Mouse (Mus musculus) forebrain, embryonic 16.5 days (tissue): ENCODE data around the gene Lactbl1. TPM values are rescaled to one million over a fixed set of nuclear protein-coding genes. Genes with fewer than 3 reads are reported as not detected.

Experiments used
- ATAC-seq: fragments of 200-750 bp; cut with Nextera tagmentation; 2 replicates; pipeline ENCODE4 v1.8.0; 2017; ENCODE audit warnings: mild to moderate bottlenecking, moderate library complexity
- H3K27ac ChIP-seq: fragments of 300-500 bp; sonication (generic); 2 replicates; pipeline ENCODE4 v1.5.1; 2014; ENCODE audit warnings: low read length, control low read depth
- H3K27me3 ChIP-seq: fragments of 300-500 bp; sonication (generic); replicated peaks from 2 replicates; pipeline ENCODE4 v1.6.1; 2014; ENCODE audit warnings: low read length; ENCODE audit not compliant: control insufficient read depth, insufficient read depth
- H3K36me3 ChIP-seq: fragments of 300-500 bp; sonication (generic); 2 replicates; pipeline ENCODE4 v1.6.1; 2014; ENCODE audit not compliant: control insufficient read depth, insufficient read depth
- H3K4me1 ChIP-seq: fragments of 300-500 bp; sonication (generic); replicated peaks from 2 replicates; pipeline ENCODE4 v1.6.1; 2014; ENCODE audit warnings: low read length; ENCODE audit not compliant: control insufficient read depth, insufficient read depth
- H3K4me2 ChIP-seq: fragments of 300-500 bp; sonication (generic); 2 replicates; pipeline ENCODE4 v1.6.1; 2014; ENCODE audit warnings: mild to moderate bottlenecking, low read length, control low read depth
- H3K4me3 ChIP-seq: fragments of 300-500 bp; sonication (generic); replicated peaks from 2 replicates; pipeline ENCODE4 v1.5.1; 2014; ENCODE audit warnings: mild to moderate bottlenecking, low read length, control low read depth
- H3K9ac ChIP-seq: fragments of 300-500 bp; sonication (generic); replicated peaks from 2 replicates; pipeline ENCODE4 v1.6.1; 2014; ENCODE audit warnings: low read depth, low read length, control low read depth
- H3K9me3 ChIP-seq: fragments of 300-500 bp; sonication (generic); 2 replicates; pipeline ENCODE4 v1.6.1; 2016; ENCODE audit warnings: low read length; ENCODE audit not compliant: control insufficient read depth
- WGBS: fragments of 180-500 bp; shearing (Covaris S2); extraction: QIAGEN DNeasy Blood & Tissue Kit; methylation state at CpG from one replicate; pipeline ENCODE4 v1.1.7; 2014; 5-methylcytosine and 5-hydroxymethylcytosine counted together
- microRNA-seq: library from miRNA; unstranded; fragments of <30 nt; microRNA quantifications from one replicate; pipeline ENCODE4, GENCODE M21; 2017
- polyA plus RNA-seq: library from polyadenylated mRNA; unstranded; fragments of >200 nt; fragmentation: Nextera tagmentation; extraction: Ambion mirVana; gene quantifications from 2 replicates; pipeline ENCODE4 v1.2.1, GENCODE M21; 2015

The Lactbl1 gene
- polyA plus RNA-seq, 1 experiment from 2014 or later, result 0.06 TPM

GRCm38 (mm10) chr4:136688113-136688512, 65.7 kb downstream of the Lactbl1 start:
- H3K9ac ChIP-seq, result no peak overlapping the region
- peaks cover 12% of the 10 kb centered on the region for H3K36me3 ChIP-seq
- ATAC-seq, result no peak
- no peak overlapping the region for H3K27ac ChIP-seq
- no peak overlapping the region for H3K4me2 ChIP-seq
- H3K4me3 ChIP-seq, result no peak overlapping the region
- no peaks in the 10 kb centered on the region for H3K4me1 ChIP-seq
- H3K27me3 ChIP-seq, result no peaks in the 10 kb centered on the region
- 73% methylated on average over 4 of the region's 4 CpGs for WGBS
- H3K9me3 ChIP-seq, result no peaks in the 10 kb centered on the region

Small RNA genes within 50 kb of the gene (microRNA-seq; reads per million reads assigned to microRNA genes)
- not detected for gene Gm22180

Other genes with a start within 250 kb of the Lactbl1 start
- 0.96 and 1.2 TPM in 2 replicates for gene Htr1d, start 199.1 kb upstream of the Lactbl1 start, polyA plus RNA-seq
- gene 6030445D17Rik, start 160.4 kb upstream of the Lactbl1 start, polyA plus RNA-seq, result 0.15 TPM in 1 of 2 replicates, not detected in the other
- gene Luzp1, start 152.9 kb upstream of the Lactbl1 start, polyA plus RNA-seq, result 51.5 and 60.3 TPM in 2 replicates
- gene Kdm1a, start 19.9 kb upstream of the Lactbl1 start, polyA plus RNA-seq, result 82.2 and 87.4 TPM in 2 replicates
- gene Tex46, start 12.2 kb upstream of the Lactbl1 start, polyA plus RNA-seq, result not detected in 2 replicates
- gene Ephb2, start 213.4 kb downstream of the Lactbl1 start, polyA plus RNA-seq, result 12.3 and 13.1 TPM in 2 replicates